Mouse (Mus musculus) left cerebral cortex, adult 6 months (tissue): ENCODE measurements around the gene Stx8. TPM values are rescaled to one million over a fixed set of nuclear protein-coding genes. Genes with fewer than 3 reads are reported as not detected.

Source experiments
- long read RNA-seq, 2 experiments: library from polyadenylated mRNA; unstranded; transcript quantifications; one replicate each; pipeline ENCODE4 v2.0.0; 2019 to 2020
- polyA plus RNA-seq: library from polyadenylated mRNA; unstranded; fragments of <200 nt; fragmentation: Nextera tagmentation; gene quantifications from 2 replicates; pipeline ENCODE4 v1.2.3, GENCODE M21; 2021

The Stx8 gene
- polyA plus RNA-seq = 52.4 and 56.7 TPM in 2 replicates
- long read RNA-seq, experiment 1, full-length matches to known transcripts = 59 of 72 reads
- long read RNA-seq, experiment 1, partial matches to known transcripts = 4 of 72 reads
- long read RNA-seq, experiment 1, other reads (novel, unspliced or antisense) = 9 of 72 reads
- long read RNA-seq, experiment 2, full-length matches to known transcripts = 49 of 65 reads
- long read RNA-seq, experiment 2, partial matches to known transcripts = 11 of 65 reads
- long read RNA-seq, experiment 2, other reads (novel, unspliced or antisense) = 5 of 65 reads

GRCm38 (mm10) chr11:67965905-67966878 is at the start of gene Stx8:
Stx8 (plus strand) TSS chr11:67966193.

GRCm38 (mm10) chr11:67921827-67922754 is 43.9 kb upstream of the Stx8 start, which contains the start of gene Usp43:
Usp43 (minus strand) TSS chr11:67922153.

GRCm38 (mm10) chr11:67965242-67965883 is 630 bp upstream of the Stx8 start, which contains the start of gene Cfap52:
Cfap52 (minus strand) TSS chr11:67965651.

Other genes with a start within 250 kb of the Stx8 start
- gene Glp2r, start 195.0 kb upstream of the Stx8 start, polyA plus RNA-seq = 0.44 and 0.63 TPM in 2 replicates
- not detected in 2 replicates for gene Gsg1l2, start 191.6 kb upstream of the Stx8 start, polyA plus RNA-seq
- gene Dhrs7c, start 168.0 kb upstream of the Stx8 start, polyA plus RNA-seq = not detected in 2 replicates
- gene Usp43, start 44.0 kb upstream of the Stx8 start, polyA plus RNA-seq = 0.88 and 2.1 TPM in 2 replicates
- 1.2 and 1.4 TPM in 2 replicates for gene Cfap52, start 542 bp upstream of the Stx8 start, polyA plus RNA-seq